Mouse (Mus musculus): ENCODE data around the gene Lingo3.

GRCm38 (mm10) chr10:80814800-80815199, 29.0 kb downstream of the Lingo3 start:
- no peak for TF ChIP-seq CTCF (IDR thresholded peaks at IDR 0.05; ENCODE audit: extremely low read depth, insufficient read depth, low read length)
- TF ChIP-seq POLR2A (IDR thresholded peaks at IDR 0.05; ENCODE audit: extremely low read depth, insufficient read depth, low read length) = no peak

All from cortical plate, adult 2 months (tissue).